Mouse (Mus musculus): ENCODE data around the gene Ifitm6. TPM values are rescaled to one million over a fixed set of nuclear protein-coding genes. Genes with fewer than 3 reads are reported as not detected.
"Not testable (repeated sequence)": the region's sequence is repeated elsewhere in the genome, so short reads cannot be mapped to it uniquely, and the experiment has no call there.

Ifitm6 gene
- polyA plus RNA-seq, 1 experiment from 2014 or later: not detected

GRCm38 (mm10) chr7:140998853-140999700 lies 18.6 kb downstream of the Ifitm6 start:
- Histone ChIP-seq H3K27ac (no peak overlapping the region), H3K4me2 (replicated peaks) (no peak overlapping the region), H3K4me1 (no peaks in the 10 kb centered on the region), H3K9me3 (replicated peaks) (no peaks in the 10 kb centered on the region), H3K4me3 (no peak overlapping the region), H3K36me3 (no peaks in the 10 kb centered on the region), H3K9ac (no peak overlapping the region), H3K27me3 (no peaks in the 10 kb centered on the region)
- no peak for ATAC-seq (ENCODE audit: low FRiP score)
- 92% methylated on average over 11 of the region's 11 CpGs for WGBS

- no peak overlapping the region for H3K9ac ChIP-seq
- H3K4me1 ChIP-seq: no peaks in the 10 kb centered on the region
- no peaks in the 10 kb centered on the region for H3K36me3 ChIP-seq
- no peak overlapping the region for H3K4me3 ChIP-seq
- H3K9me3 ChIP-seq (replicated peaks): no peaks in the 10 kb centered on the region
- no peak overlapping the region for H3K4me2 ChIP-seq (replicated peaks)
- H3K27me3 ChIP-seq: no peaks in the 10 kb centered on the region
- H3K27ac ChIP-seq: no peak overlapping the region
- 57% methylated on average over 1 of the region's 1 CpGs for WGBS
- ATAC-seq (ENCODE audit: low FRiP score): no peak
Measured at GRCm38 (mm10) chr7:140997817-140998216, 19.9 kb downstream of the Ifitm6 start.

- Histone ChIP-seq H3K27ac (no peak overlapping the region), H3K9ac (no peak overlapping the region), H3K4me3 (no peak overlapping the region), H3K9me3 (replicated peaks) (no peaks in the 10 kb centered on the region), H3K27me3 (no peaks in the 10 kb centered on the region), H3K4me2 (replicated peaks) (no peak overlapping the region), H3K4me1 (no peaks in the 10 kb centered on the region), H3K36me3 (no peaks in the 10 kb centered on the region)
- ATAC-seq (ENCODE audit: low FRiP score): no peak
- WGBS: 84% methylated on average over 14 of the region's 14 CpGs
Measured at GRCm38 (mm10) chr7:140991117-140991689, 26.5 kb downstream of the Ifitm6 start.

GRCm38 (mm10) chr7:140990622-140991021 lies 27.1 kb downstream of the Ifitm6 start:
- Histone ChIP-seq H3K27me3 (no peaks in the 10 kb centered on the region), H3K4me3 (no peak overlapping the region), H3K4me2 (replicated peaks) (no peak overlapping the region), H3K9me3 (replicated peaks) (no peaks in the 10 kb centered on the region), H3K27ac (no peak overlapping the region), H3K36me3 (no peaks in the 10 kb centered on the region), H3K9ac (no peak overlapping the region), H3K4me1 (no peaks in the 10 kb centered on the region)
- ATAC-seq (ENCODE audit: low FRiP score): no peak
- 72% methylated on average over 5 of the region's 5 CpGs for WGBS

GRCm38 (mm10) chr7:140990185-140990584 lies 27.5 kb downstream of the Ifitm6 start:
- H3K27me3 ChIP-seq: no peaks in the 10 kb centered on the region
- H3K9me3 ChIP-seq (replicated peaks): no peaks in the 10 kb centered on the region
- H3K36me3 ChIP-seq: no peaks in the 10 kb centered on the region
- H3K27ac ChIP-seq: no peak overlapping the region
- ATAC-seq (ENCODE audit: low FRiP score): no peak
- no peak overlapping the region for H3K9ac ChIP-seq
- 73% methylated on average over 6 of the region's 6 CpGs for WGBS
- no peak overlapping the region for H3K4me3 ChIP-seq
- H3K4me1 ChIP-seq: no peaks in the 10 kb centered on the region
- no peak overlapping the region for H3K4me2 ChIP-seq (replicated peaks)

GRCm38 (mm10) chr7:140989022-140989421 lies 28.7 kb downstream of the Ifitm6 start:
- Histone ChIP-seq H3K27ac (no peak overlapping the region), H3K9me3 (replicated peaks) (no peaks in the 10 kb centered on the region), H3K27me3 (no peaks in the 10 kb centered on the region), H3K4me1 (no peaks in the 10 kb centered on the region), H3K36me3 (no peaks in the 10 kb centered on the region), H3K4me2 (replicated peaks) (no peak overlapping the region), H3K4me3 (no peak overlapping the region), H3K9ac (no peak overlapping the region)
- 71% methylated on average over 4 of the region's 4 CpGs for WGBS
- ATAC-seq (ENCODE audit: low FRiP score): no peak

- H3K27me3 ChIP-seq: no peaks in the 10 kb centered on the region
- H3K4me3 ChIP-seq: no peak overlapping the region
- H3K36me3 ChIP-seq: no peaks in the 10 kb centered on the region
- H3K9ac ChIP-seq: no peak overlapping the region
- no peak overlapping the region for H3K27ac ChIP-seq
- H3K4me2 ChIP-seq (replicated peaks): no peak overlapping the region
- WGBS: 87% methylated on average over 17 of the region's 17 CpGs
- no peak for ATAC-seq (ENCODE audit: low FRiP score)
- no peaks in the 10 kb centered on the region for H3K9me3 ChIP-seq (replicated peaks)
- no peaks in the 10 kb centered on the region for H3K4me1 ChIP-seq
Measured at GRCm38 (mm10) chr7:140987182-140988138, 30.3 kb downstream of the Ifitm6 start.

- Histone ChIP-seq H3K36me3 (no peaks in the 10 kb centered on the region), H3K4me1 (no peaks in the 10 kb centered on the region), H3K4me3 (no peak overlapping the region), H3K4me2 (replicated peaks) (no peak overlapping the region), H3K27ac (no peak overlapping the region), H3K9ac (no peak overlapping the region), H3K9me3 (replicated peaks) (no peaks in the 10 kb centered on the region), H3K27me3 (no peaks in the 10 kb centered on the region)
- WGBS: 90% methylated on average over 7 of the region's 7 CpGs
- no peak for ATAC-seq (ENCODE audit: low FRiP score)
Measured at GRCm38 (mm10) chr7:140982971-140983370, 34.8 kb downstream of the Ifitm6 start.

- Histone ChIP-seq H3K27ac (no peak overlapping the region), H3K4me1 (no peaks in the 10 kb centered on the region), H3K27me3 (no peaks in the 10 kb centered on the region), H3K9ac (no peak overlapping the region), H3K4me2 (replicated peaks) (no peak overlapping the region), H3K9me3 (replicated peaks) (no peaks in the 10 kb centered on the region), H3K36me3 (no peaks in the 10 kb centered on the region), H3K4me3 (no peak overlapping the region)
- ATAC-seq (ENCODE audit: low FRiP score): no peak
- 88% methylated on average over 8 of the region's 8 CpGs for WGBS
Measured at GRCm38 (mm10) chr7:140981704-140982103, 36.0 kb downstream of the Ifitm6 start.

GRCm38 (mm10) chr7:140976720-140977119 lies 41.0 kb downstream of the Ifitm6 start:
- H3K27me3 ChIP-seq; H3K9ac ChIP-seq; H3K4me2 ChIP-seq (replicated peaks); H3K4me1 ChIP-seq; H3K4me3 ChIP-seq; H3K9me3 ChIP-seq (replicated peaks); H3K27ac ChIP-seq; ATAC-seq (ENCODE audit: low FRiP score); H3K36me3 ChIP-seq: not testable (repeated sequence)
- WGBS: 94% methylated on average over 9 of the region's 9 CpGs

GRCm38 (mm10) chr7:140975465-140975864 lies 42.3 kb downstream of the Ifitm6 start:
- Histone ChIP-seq H3K4me1 (no peaks in the 10 kb centered on the region), H3K4me3 (no peak overlapping the region), H3K27me3 (peaks cover 4% of the 10 kb centered on the region), H3K9ac (no peak overlapping the region), H3K4me2 (replicated peaks) (no peak overlapping the region), H3K36me3 (no peaks in the 10 kb centered on the region), H3K9me3 (replicated peaks) (no peaks in the 10 kb centered on the region), H3K27ac (no peak overlapping the region)
- no peak for ATAC-seq (ENCODE audit: low FRiP score)
- WGBS: 21% methylated on average over 3 of the region's 3 CpGs

GRCm38 (mm10) chr7:140974940-140975339 lies 42.8 kb downstream of the Ifitm6 start:
- no peaks in the 10 kb centered on the region for H3K36me3 ChIP-seq
- WGBS: 15% methylated on average over 9 of the region's 9 CpGs
- no peak for ATAC-seq (ENCODE audit: low FRiP score)
- H3K27ac ChIP-seq: no peak overlapping the region
- H3K9me3 ChIP-seq (replicated peaks): no peaks in the 10 kb centered on the region
- no peaks in the 10 kb centered on the region for H3K4me1 ChIP-seq
- H3K9ac ChIP-seq: no peak overlapping the region
- no peak overlapping the region for H3K4me2 ChIP-seq (replicated peaks)
- no peak overlapping the region for H3K4me3 ChIP-seq
- peaks cover 10% of the 10 kb centered on the region for H3K27me3 ChIP-seq

All from hindbrain, embryonic 12.5 days (tissue).